Mouse (Mus musculus): ENCODE data around the gene Nhlrc4. TPM values are rescaled to one million over a fixed set of nuclear protein-coding genes. Genes with fewer than 3 reads are reported as not detected.

The Nhlrc4 gene
- polyA plus RNA-seq (2012; rRNA removed), result 0.08 and 0.56 TPM in 2 replicates

DNA sequence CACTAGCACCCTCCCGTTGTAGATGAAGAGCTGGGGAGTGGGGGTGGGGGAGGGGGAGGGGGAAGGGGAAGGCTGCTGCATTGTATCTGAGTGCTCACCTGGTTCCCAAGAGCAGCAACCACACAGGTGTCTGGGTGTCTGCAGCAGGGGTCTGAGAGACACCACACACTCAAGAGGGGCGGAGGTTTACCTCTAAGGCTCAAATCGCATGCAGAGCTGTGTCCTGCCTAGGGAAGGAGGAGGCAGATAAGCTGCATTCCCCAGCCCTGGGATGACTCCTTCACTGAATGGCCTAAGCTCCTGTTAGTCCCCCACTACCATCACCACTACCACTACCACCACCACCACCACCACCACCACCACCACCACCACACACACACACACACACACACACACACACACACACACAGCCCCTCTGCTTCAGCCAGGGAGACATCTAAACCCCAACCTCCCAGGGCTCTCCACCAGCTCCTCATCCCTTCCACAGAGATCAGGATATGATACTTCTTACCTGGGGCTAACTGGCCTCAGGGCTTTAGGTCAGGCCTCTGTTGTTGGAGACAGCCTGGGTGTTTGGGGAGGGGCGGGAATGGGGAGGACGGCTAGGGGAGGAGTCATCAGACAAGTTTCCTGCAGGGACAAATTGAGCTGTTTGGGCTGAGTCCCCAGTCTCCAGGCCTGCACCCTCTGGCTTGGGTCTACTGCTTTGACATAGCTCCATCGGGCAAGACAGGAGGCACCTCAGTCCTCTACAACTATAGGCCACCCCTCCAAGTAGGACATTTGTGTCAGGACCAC lies at the start of gene Nhlrc4, which contains the start of gene Pigq:
TSS of gene Nhlrc4 (minus strand) at position 596 of the 798 bp plus-strand sequence.
TSS of gene Pigq (minus strand) at position 571 of the 798 bp plus-strand sequence.
- TF ChIP-seq CTCF (IDR thresholded peaks at IDR 0.05; ENCODE audit: borderline replicate concordance, extremely low read depth, insufficient read depth, insufficient read length) (no peak), POLR2A (IDR thresholded peaks at IDR 0.05; ENCODE audit: borderline replicate concordance, extremely low read depth, insufficient read depth, insufficient read length, poor library complexity, severe bottlenecking) (no peak)
- no peak for DNase-seq (ENCODE audit: low read depth)

DNA sequence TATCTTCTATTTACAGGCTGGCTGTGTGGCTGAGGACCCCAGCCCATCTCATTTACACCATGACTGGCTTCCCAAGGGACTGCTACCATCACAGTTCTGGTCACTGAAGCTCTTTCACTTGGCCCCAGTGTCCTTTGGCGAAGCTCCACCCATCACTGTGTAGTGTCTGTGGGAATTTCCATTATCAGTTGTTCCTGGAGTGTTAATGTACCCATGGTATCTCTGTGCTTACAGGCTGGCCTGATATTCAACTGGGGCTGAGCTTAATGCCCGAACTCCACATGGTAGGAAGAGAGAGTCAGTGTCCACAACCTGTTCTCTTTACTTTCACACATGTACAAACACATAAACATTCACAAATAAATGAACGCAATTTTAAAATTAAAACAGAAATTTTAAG lies 48.7 kb upstream of the Nhlrc4 start:
- no peak for DNase-seq (ENCODE audit: low read depth)

DNA sequence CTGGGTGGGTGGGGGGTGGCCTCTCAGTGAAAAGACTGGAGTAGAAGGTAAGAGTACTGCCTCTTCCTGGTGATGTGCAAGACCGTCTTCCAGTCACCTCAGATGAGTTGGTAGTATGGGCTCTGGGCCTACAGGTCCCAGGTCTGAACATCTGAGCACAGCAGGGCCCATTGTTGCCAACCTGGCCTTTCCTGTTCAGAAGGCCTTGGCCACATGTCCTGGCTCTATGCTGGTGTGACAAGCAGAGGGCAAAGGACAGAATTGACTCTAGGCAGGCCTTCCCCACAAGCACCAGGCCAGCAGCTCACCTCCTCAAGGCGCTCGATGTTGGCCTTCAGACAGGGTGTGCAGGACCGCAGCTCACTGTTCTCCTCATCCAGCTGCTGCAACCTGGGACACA lies 47.5 kb upstream of the Nhlrc4 start:
- TF ChIP-seq POLR2A (IDR thresholded peaks at IDR 0.05; ENCODE audit: borderline replicate concordance, extremely low read depth, insufficient read depth, insufficient read length, poor library complexity, severe bottlenecking) (no peak), CTCF (IDR thresholded peaks at IDR 0.05; ENCODE audit: borderline replicate concordance, extremely low read depth, insufficient read depth, insufficient read length) (no peak)
- no peak for DNase-seq (ENCODE audit: low read depth)

More for the DNA sequence above, 48.7 kb upstream of the Nhlrc4 start:
- TF ChIP-seq CTCF (IDR thresholded peaks at IDR 0.05; ENCODE audit: borderline replicate concordance, extremely low read depth, insufficient read depth, insufficient read length), result no peak
- TF ChIP-seq POLR2A (IDR thresholded peaks at IDR 0.05; ENCODE audit: borderline replicate concordance, extremely low read depth, insufficient read depth, insufficient read length, poor library complexity, severe bottlenecking), result no peak

DNA sequence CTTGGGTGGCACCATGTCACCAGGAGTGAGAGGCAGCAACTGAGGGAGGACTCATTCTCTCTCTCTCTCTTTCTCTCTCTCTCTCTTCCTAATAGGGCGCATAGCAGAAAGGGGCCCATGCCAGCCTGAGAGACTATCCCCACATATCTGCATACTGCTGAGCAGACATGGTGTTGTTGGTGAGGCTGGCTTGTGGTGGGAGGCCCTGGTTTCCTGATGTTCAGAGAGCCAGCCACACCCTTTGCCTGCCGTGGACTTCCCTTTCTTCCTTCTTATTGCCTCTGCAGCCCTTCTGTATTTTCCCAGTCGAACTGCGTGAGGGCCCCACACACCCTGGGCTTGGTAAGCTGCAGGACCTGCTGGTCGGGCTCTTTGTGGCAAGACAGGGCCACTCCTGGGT lies 45.6 kb upstream of the Nhlrc4 start:
- no peak for DNase-seq (ENCODE audit: low read depth)
- TF ChIP-seq POLR2A (IDR thresholded peaks at IDR 0.05; ENCODE audit: borderline replicate concordance, extremely low read depth, insufficient read depth, insufficient read length, poor library complexity, severe bottlenecking), result no peak
- TF ChIP-seq CTCF (IDR thresholded peaks at IDR 0.05; ENCODE audit: borderline replicate concordance, extremely low read depth, insufficient read depth, insufficient read length), result no peak

DNA sequence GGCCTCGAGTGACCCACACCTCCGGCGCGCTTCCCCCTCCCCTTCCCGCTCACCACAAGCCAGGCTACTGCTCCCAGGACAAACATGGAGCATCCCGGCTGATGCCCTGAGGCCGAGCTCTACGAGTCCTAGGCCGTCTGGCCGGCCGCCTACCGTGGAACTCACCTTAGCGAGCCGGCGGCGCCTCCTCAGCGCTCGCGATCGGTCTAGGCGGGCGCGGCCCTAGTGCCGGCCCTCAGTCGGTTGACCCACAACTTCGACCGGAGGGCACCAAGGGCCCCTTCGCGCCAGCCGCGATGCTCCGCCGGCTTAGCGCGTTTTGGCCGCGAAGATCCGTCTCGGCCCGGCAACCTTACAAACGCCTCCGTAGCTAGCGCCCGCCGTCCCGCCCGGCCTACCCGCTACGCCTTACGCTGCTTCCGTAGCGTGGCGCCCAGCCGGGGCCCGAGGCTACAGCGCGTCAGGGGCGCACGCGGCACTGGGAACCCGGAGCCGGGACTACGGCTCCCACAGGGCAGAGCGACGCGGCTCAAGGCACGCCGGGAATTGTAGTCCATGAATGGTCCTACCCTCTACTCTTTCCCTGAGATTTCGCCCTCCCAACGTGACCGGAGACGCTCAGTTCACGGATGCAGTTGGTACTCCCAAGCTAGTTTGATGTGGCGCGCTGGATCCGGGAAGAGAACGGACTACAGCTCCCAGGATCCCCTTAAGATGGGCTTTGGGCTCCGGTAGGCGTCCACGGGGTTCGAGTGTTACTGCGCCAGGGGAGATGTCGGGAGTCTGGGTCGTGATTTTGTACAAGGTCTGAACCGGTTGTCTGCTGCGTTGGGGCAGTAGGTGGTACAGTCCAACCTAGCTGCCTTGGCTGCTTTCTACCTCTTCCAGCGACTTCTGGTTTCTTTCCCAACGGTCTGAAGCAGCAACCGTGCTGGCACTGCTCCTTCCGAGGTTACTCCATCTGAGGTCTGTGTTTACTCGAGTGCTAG lies 40.8 kb upstream of the Nhlrc4 start, which contains the start of gene Capn15:
TSS of gene Capn15 (minus strand) at position 491 of the 989 bp plus-strand sequence.
- TF ChIP-seq CTCF (IDR thresholded peaks at IDR 0.05; ENCODE audit: borderline replicate concordance, extremely low read depth, insufficient read depth, insufficient read length) (no peak), POLR2A (IDR thresholded peaks at IDR 0.05; ENCODE audit: borderline replicate concordance, extremely low read depth, insufficient read depth, insufficient read length, poor library complexity, severe bottlenecking) (peak; percentile 74; the same call in 1 of the 2 replicates)
- peak; percentile 99 for DNase-seq (ENCODE audit: low read depth)

DNA sequence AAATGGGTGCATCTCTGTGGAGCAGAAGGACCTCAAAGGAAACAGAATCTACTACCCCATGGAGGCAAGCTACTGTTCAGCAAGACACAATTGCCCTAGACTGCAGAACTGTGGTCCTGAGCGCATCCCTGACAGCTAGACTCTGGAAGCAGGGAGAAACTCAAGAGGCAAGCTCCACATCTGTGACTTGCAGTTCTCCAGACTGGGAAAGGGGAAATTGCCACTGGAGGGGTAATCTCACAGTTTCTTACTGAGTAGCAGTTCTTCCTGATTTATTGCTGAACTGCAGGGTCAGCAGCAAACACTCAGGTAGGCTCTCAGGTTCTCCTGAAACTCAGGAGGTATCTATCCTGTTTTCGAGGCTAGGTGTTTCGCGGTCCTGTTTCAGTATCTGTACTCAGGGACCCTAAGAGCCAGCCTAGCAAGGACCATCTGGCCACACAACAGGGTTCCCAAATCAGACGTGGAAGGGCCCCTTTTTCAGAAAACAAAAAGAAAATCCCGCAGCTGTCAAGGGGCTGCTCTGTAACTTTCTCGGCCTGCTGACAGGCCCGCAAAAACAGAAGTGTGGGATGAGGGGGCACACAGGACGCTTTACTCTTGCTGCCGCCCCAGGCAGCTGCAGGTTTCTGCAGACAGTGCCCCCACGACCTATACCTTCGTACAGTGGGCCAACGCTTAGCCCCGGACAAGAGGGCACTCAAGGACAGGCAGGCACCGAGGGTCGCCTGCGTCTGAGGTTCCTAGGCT lies 40.0 kb upstream of the Nhlrc4 start:
- TF ChIP-seq POLR2A (IDR thresholded peaks at IDR 0.05; ENCODE audit: borderline replicate concordance, extremely low read depth, insufficient read depth, insufficient read length, poor library complexity, severe bottlenecking) (no peak), CTCF (IDR thresholded peaks at IDR 0.05; ENCODE audit: borderline replicate concordance, extremely low read depth, insufficient read depth, insufficient read length) (no peak)
- peak; percentile 17 for DNase-seq (ENCODE audit: low read depth)

DNA sequence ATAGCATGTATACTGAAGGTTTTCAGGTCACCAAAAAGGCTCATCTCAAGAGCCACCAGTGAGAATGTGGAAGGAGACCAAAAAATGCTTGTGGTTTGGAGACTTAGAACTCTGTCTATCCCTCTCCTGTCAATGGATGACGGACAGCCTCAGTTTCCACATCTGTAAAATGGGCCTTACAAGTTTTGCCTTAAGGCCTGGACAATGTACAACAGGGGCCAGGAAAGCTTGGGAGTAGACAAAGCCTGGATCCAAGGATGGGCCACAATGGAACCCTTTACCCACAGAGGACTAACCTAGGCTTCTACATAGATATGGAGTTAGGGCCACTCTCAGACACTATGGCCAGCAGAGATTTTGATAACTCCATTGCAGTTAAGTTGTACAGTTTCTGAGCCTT lies 39.3 kb upstream of the Nhlrc4 start:
- TF ChIP-seq POLR2A (IDR thresholded peaks at IDR 0.05; ENCODE audit: borderline replicate concordance, extremely low read depth, insufficient read depth, insufficient read length, poor library complexity, severe bottlenecking) (no peak), CTCF (IDR thresholded peaks at IDR 0.05; ENCODE audit: borderline replicate concordance, extremely low read depth, insufficient read depth, insufficient read length) (no peak)
- DNase-seq (ENCODE audit: low read depth), result no peak

DNA sequence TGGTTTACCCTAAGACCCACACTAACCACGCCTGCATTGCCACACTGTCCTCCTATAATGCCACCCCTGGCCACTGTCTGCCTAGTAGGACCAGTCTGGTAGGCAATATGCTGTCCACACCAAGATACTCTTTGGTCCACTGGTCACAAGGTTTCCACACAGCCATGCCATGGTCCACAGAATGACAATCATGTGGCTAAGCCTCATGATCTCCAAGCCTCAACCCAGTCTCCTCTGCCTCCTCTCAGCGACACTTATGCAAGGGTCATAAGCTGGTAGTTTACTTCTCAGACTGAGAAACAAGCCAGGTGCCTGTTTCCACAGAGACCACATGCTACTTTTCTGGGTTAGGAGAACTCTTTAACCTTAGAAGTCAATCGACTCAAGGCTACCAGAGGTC lies 38.2 kb upstream of the Nhlrc4 start:
- no peak for DNase-seq (ENCODE audit: low read depth)
- TF ChIP-seq CTCF (IDR thresholded peaks at IDR 0.05; ENCODE audit: borderline replicate concordance, extremely low read depth, insufficient read depth, insufficient read length) (no peak), POLR2A (IDR thresholded peaks at IDR 0.05; ENCODE audit: borderline replicate concordance, extremely low read depth, insufficient read depth, insufficient read length, poor library complexity, severe bottlenecking) (no peak)

DNA sequence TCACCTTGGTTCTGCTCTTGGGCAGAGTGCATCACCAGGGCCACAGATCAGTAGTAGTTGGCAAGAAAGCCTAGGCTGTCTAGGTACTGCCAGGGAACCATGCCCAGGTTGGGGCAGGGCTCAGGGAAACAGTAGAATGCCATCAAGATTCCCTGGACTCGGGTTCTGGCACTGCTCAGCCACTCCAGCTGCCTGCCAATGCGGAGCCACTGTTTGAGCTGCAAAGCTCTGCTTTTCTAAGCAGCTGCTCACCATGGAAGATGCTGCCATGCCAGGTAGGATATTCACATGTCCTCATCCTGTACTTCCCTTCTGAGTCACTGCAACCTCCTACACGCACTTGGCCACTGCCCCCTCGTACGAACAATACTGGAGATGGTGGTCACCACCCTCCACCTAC lies 36.1 kb upstream of the Nhlrc4 start:
- TF ChIP-seq CTCF (IDR thresholded peaks at IDR 0.05; ENCODE audit: borderline replicate concordance, extremely low read depth, insufficient read depth, insufficient read length) (no peak), POLR2A (IDR thresholded peaks at IDR 0.05; ENCODE audit: borderline replicate concordance, extremely low read depth, insufficient read depth, insufficient read length, poor library complexity, severe bottlenecking) (no peak)
- no peak for DNase-seq (ENCODE audit: low read depth)

DNA sequence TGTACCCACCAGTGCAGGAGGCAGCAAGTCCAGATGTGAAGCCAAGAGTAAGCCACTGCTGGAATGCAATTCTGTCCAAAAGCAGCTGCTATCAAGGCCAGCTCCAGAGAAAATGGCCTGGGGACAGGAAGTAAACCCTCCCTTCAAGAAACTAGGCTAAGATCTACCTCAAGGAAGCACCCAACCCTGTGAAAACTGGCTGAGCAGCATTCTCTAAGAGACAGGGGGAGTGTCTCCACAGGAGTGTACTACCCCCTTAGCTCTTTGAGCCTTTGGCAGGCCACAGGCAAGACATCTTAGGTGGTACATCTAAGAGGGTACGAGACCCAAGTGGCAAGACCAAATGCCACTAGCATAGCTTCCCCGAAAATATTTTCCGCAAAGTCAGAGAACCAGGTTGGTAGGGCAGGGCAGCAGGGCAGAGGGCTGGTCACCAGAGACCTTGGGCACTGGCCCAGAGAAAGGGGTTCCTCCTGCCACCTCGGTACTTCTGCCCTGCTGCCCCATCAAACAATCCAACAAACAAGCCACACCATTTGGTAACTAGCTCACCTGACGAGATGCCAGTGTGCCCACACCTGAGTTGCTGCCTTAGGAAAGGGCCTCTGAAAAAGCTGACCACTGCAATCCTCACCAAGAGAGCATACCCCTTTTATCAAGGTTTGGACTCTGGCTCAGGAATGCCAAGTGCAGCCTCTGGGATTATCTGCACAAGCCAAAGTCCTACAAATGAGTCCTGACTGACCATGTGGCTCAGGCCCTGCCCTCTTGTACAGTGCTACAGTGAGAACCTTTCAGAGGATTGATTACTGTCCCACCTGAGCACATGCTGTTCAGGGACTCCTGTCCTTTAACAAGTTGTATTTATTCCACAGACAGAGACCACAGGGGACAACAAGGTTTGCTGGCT lies 35.3 kb upstream of the Nhlrc4 start:
- no peak for DNase-seq (ENCODE audit: low read depth)
- no peak for TF ChIP-seq CTCF (IDR thresholded peaks at IDR 0.05; ENCODE audit: borderline replicate concordance, extremely low read depth, insufficient read depth, insufficient read length)
- TF ChIP-seq POLR2A (IDR thresholded peaks at IDR 0.05; ENCODE audit: borderline replicate concordance, extremely low read depth, insufficient read depth, insufficient read length, poor library complexity, severe bottlenecking), result no peak

Data from brain, embryonic 14.5 days (tissue).